Mouse (Mus musculus): ENCODE measurements around the gene Sp9. TPM values are rescaled to one million over a fixed set of nuclear protein-coding genes. Genes with fewer than 3 reads are reported as not detected.

Sp9 gene
- polyA plus RNA-seq, 2 experiments: 1.7 to 2.4 TPM

GRCm38 (mm10) chr2:73285630-73286029 lies 13.9 kb downstream of the Sp9 start:
- Histone ChIP-seq H3K36me3 (ENCODE audit: control insufficient read depth, insufficient read depth, low read length) (peaks cover 20% of the 10 kb centered on the region), H3K4me2 (replicated peaks; ENCODE audit: low read depth, low read length, severe bottlenecking) (no peak overlapping the region), H3K4me3 (replicated peaks; ENCODE audit: low read length) (no peak overlapping the region), H3K27me3 (ENCODE audit: control insufficient read depth, insufficient read depth, low read length) (peaks cover 17% of the 10 kb centered on the region), H3K4me1 (ENCODE audit: control insufficient read depth, insufficient read depth, low read length) (peaks cover 5% of the 10 kb centered on the region), H3K9me3 (ENCODE audit: control insufficient read depth, low read length) (no peaks in the 10 kb centered on the region), H3K27ac (replicated peaks; ENCODE audit: low read depth, low read length) (no peak overlapping the region), H3K9ac (ENCODE audit: low read depth, low read length, severe bottlenecking) (no peak overlapping the region)
- TF ChIP-seq POLR2A (IDR thresholded peaks at IDR 0.05; ENCODE audit: borderline replicate concordance, extremely low read depth, insufficient read depth, insufficient read length): no peak
- ATAC-seq (ENCODE audit: low FRiP score, low read depth) (no peak; the same call in 1 of the 2 replicates), DNase-seq (ENCODE audit: low spot score) (no peak)
- 5% methylated on average over 2 of the region's 2 CpGs for WGBS

GRCm38 (mm10) chr2:73291130-73291529 lies 19.4 kb downstream of the Sp9 start:
- ATAC-seq (ENCODE audit: low FRiP score, low read depth) (no peak), DNase-seq (ENCODE audit: low spot score) (no peak)
- no peak for TF ChIP-seq POLR2A (IDR thresholded peaks at IDR 0.05; ENCODE audit: borderline replicate concordance, extremely low read depth, insufficient read depth, insufficient read length)
- Histone ChIP-seq H3K27ac (replicated peaks; ENCODE audit: low read depth, low read length) (no peak overlapping the region), H3K4me2 (replicated peaks; ENCODE audit: low read depth, low read length, severe bottlenecking) (no peak overlapping the region), H3K9me3 (ENCODE audit: control insufficient read depth, low read length) (no peaks in the 10 kb centered on the region), H3K4me1 (ENCODE audit: control insufficient read depth, insufficient read depth, low read length) (no peaks in the 10 kb centered on the region), H3K9ac (ENCODE audit: low read depth, low read length, severe bottlenecking) (no peak overlapping the region), H3K4me3 (replicated peaks; ENCODE audit: low read length) (no peak overlapping the region), H3K27me3 (ENCODE audit: control insufficient read depth, insufficient read depth, low read length) (no peaks in the 10 kb centered on the region), H3K36me3 (ENCODE audit: control insufficient read depth, insufficient read depth, low read length) (peaks cover 61% of the 10 kb centered on the region)
- WGBS: 87% methylated on average over 4 of the region's 4 CpGs

DNA sequence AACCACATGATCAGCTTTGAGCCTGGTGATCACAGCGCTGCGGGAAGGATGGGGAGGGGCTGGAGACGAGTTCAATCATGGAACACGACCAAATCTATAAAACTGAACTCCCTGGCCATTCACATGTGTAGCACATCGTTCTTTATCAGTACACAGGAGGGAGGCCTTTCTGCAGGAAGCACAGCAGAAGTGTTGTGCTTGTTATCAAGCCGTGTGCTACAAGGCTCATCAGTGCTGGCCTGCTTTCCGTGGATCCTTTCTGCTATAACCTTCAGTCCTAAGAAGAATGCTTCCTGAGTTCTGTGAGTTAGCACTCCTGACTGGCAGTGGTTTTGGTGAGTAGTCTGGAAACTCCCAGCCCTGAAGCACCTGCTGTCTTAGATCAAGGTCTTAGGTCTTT lies 23.3 kb downstream of the Sp9 start:
- no peaks in the 10 kb centered on the region for H3K27me3 ChIP-seq (ENCODE audit: control insufficient read depth, insufficient read depth, low read length)
- no peaks in the 10 kb centered on the region for H3K4me1 ChIP-seq (ENCODE audit: control insufficient read depth, insufficient read depth, low read length)
- no peak overlapping the region for H3K9ac ChIP-seq (ENCODE audit: low read depth, low read length, severe bottlenecking)
- WGBS: 80% methylated on average over 7 of the region's 7 CpGs
- DNase-seq (ENCODE audit: low spot score): no peak
- no peak for TF ChIP-seq POLR2A (IDR thresholded peaks at IDR 0.05; ENCODE audit: borderline replicate concordance, extremely low read depth, insufficient read depth, insufficient read length)
- no peaks in the 10 kb centered on the region for H3K9me3 ChIP-seq (ENCODE audit: control insufficient read depth, low read length)
- H3K4me2 ChIP-seq (replicated peaks; ENCODE audit: low read depth, low read length, severe bottlenecking): no peak overlapping the region
- H3K36me3 ChIP-seq (ENCODE audit: control insufficient read depth, insufficient read depth, low read length): peaks cover 55% of the 10 kb centered on the region
- H3K27ac ChIP-seq (replicated peaks; ENCODE audit: low read depth, low read length): no peak overlapping the region
- no peak for ATAC-seq (ENCODE audit: low FRiP score, low read depth)
- H3K4me3 ChIP-seq (replicated peaks; ENCODE audit: low read length): no peak overlapping the region

- no peak for TF ChIP-seq POLR2A (IDR thresholded peaks at IDR 0.05; ENCODE audit: borderline replicate concordance, extremely low read depth, insufficient read depth, insufficient read length)
- 82% methylated on average over 7 of the region's 7 CpGs for WGBS
- DNase-seq (ENCODE audit: low spot score) (no peak), ATAC-seq (ENCODE audit: low FRiP score, low read depth) (no peak)
- H3K4me1 ChIP-seq (ENCODE audit: control insufficient read depth, insufficient read depth, low read length): no peaks in the 10 kb centered on the region
- no peaks in the 10 kb centered on the region for H3K27me3 ChIP-seq (ENCODE audit: control insufficient read depth, insufficient read depth, low read length)
- no peak overlapping the region for H3K9ac ChIP-seq (ENCODE audit: low read depth, low read length, severe bottlenecking)
- no peak overlapping the region for H3K27ac ChIP-seq (replicated peaks; ENCODE audit: low read depth, low read length)
- H3K4me3 ChIP-seq (replicated peaks; ENCODE audit: low read length): no peak overlapping the region
- no peak overlapping the region for H3K4me2 ChIP-seq (replicated peaks; ENCODE audit: low read depth, low read length, severe bottlenecking)
- H3K36me3 ChIP-seq (ENCODE audit: control insufficient read depth, insufficient read depth, low read length): peaks cover 51% of the 10 kb centered on the region
- H3K9me3 ChIP-seq (ENCODE audit: control insufficient read depth, low read length): no peaks in the 10 kb centered on the region
Measured at GRCm38 (mm10) chr2:73298154-73298553, 26.4 kb downstream of the Sp9 start.

- H3K4me1 ChIP-seq (ENCODE audit: control insufficient read depth, insufficient read depth, low read length): no peaks in the 10 kb centered on the region
- 80% methylated on average over 3 of the region's 3 CpGs for WGBS
- ATAC-seq (ENCODE audit: low FRiP score, low read depth): no peak
- no peak overlapping the region for H3K9ac ChIP-seq (ENCODE audit: low read depth, low read length, severe bottlenecking)
- peaks cover 55% of the 10 kb centered on the region for H3K36me3 ChIP-seq (ENCODE audit: control insufficient read depth, insufficient read depth, low read length)
- TF ChIP-seq POLR2A (IDR thresholded peaks at IDR 0.05; ENCODE audit: borderline replicate concordance, extremely low read depth, insufficient read depth, insufficient read length): no peak
- no peak overlapping the region for H3K4me2 ChIP-seq (replicated peaks; ENCODE audit: low read depth, low read length, severe bottlenecking)
- no peaks in the 10 kb centered on the region for H3K27me3 ChIP-seq (ENCODE audit: control insufficient read depth, insufficient read depth, low read length)
- no peak for DNase-seq (ENCODE audit: low spot score)
- H3K27ac ChIP-seq (replicated peaks; ENCODE audit: low read depth, low read length): no peak overlapping the region
- no peaks in the 10 kb centered on the region for H3K9me3 ChIP-seq (ENCODE audit: control insufficient read depth, low read length)
- H3K4me3 ChIP-seq (replicated peaks; ENCODE audit: low read length): no peak overlapping the region
Measured at GRCm38 (mm10) chr2:73298841-73299240, 27.1 kb downstream of the Sp9 start.

- Histone ChIP-seq H3K36me3 (ENCODE audit: control insufficient read depth, insufficient read depth, low read length) (peaks cover 59% of the 10 kb centered on the region), H3K27ac (replicated peaks; ENCODE audit: low read depth, low read length) (no peak overlapping the region), H3K9me3 (ENCODE audit: control insufficient read depth, low read length) (no peaks in the 10 kb centered on the region), H3K27me3 (ENCODE audit: control insufficient read depth, insufficient read depth, low read length) (no peaks in the 10 kb centered on the region), H3K4me3 (replicated peaks; ENCODE audit: low read length) (no peak overlapping the region), H3K4me1 (ENCODE audit: control insufficient read depth, insufficient read depth, low read length) (no peaks in the 10 kb centered on the region), H3K9ac (ENCODE audit: low read depth, low read length, severe bottlenecking) (no peak overlapping the region), H3K4me2 (replicated peaks; ENCODE audit: low read depth, low read length, severe bottlenecking) (no peak overlapping the region)
- ATAC-seq (ENCODE audit: low FRiP score, low read depth): no peak
- 76% methylated on average over 1 of the region's 1 CpGs for WGBS
- TF ChIP-seq POLR2A (IDR thresholded peaks at IDR 0.05; ENCODE audit: borderline replicate concordance, extremely low read depth, insufficient read depth, insufficient read length): no peak
- DNase-seq (ENCODE audit: low spot score): no peak
Measured at GRCm38 (mm10) chr2:73301979-73302378, 30.3 kb downstream of the Sp9 start.

Measured in limb, embryonic 14.5 days (tissue).